Mouse (Mus musculus) splenic B cell, adult 2 months (primary cell): ENCODE measurements around the gene Slfn8.

Source experiments
- DNase-seq: peaks from one replicate; pipeline ENCODE4 v3.0.0-alpha.2; 2011; ENCODE audit warnings: low read depth, low spot score
- H3K27me3 ChIP-seq: 2 replicates; pipeline ENCODE4 v1.6.1; 2012; ENCODE audit warnings: mild to moderate bottlenecking, low read length, moderate library complexity, mixed read lengths; ENCODE audit not compliant: control insufficient read depth, poor library complexity, insufficient read depth, severe bottlenecking
- H3K36me3 ChIP-seq: 2 replicates; pipeline ENCODE4 v1.6.1; 2012; ENCODE audit warnings: mild to moderate bottlenecking, low read length, moderate library complexity, mixed read lengths; ENCODE audit not compliant: control insufficient read depth, poor library complexity, insufficient read depth, severe bottlenecking

Slfn8 gene

DNA sequence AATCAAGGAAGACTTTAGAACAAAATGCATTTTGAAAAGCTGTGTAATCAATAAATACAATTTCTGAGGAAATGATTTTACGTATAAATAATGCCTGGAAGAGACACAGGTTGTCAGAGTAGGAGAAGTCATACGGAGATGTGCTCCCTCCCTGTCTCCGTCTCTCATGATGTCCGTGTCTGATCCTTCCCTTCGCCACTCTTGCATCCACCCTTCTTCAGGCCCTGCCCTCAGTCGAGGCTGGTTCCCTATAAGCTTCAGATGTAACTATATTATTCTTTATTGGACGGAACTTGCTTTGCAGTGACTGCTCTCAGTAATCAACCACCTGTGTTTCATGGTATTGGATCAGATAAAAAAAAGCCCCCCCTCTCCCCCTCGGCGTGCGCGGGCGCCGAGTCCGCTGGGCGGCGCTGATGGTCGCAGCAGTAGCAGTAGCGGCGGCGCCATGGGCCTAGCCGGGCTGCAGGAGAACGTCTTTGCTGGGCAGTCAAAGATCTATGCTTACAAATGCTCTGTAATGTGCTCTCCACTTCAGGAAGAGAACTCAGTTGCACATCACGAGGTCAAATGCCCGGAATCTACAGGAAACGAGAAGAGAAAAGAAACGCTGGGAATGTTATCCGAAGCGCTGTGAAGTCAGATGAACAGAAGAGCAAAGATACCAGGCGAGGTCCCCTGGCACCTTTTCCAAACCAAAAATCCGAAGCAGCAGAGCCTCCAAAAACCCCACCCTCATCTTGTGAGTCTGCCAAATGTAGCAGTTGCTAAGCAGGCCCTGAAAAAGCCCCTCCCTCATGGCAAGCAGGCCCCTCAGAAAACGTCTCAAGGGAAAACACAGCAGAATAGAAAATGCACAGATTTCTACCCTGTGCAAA, 49.7 kb downstream of the Slfn8 start:
- peak; percentile 51 for DNase-seq
- H3K27me3 ChIP-seq, result no peaks in the 10 kb centered on the region; the same call in 1 of the 2 replicates
- H3K36me3 ChIP-seq, result no peaks in the 10 kb centered on the region

- peak; percentile 38 for DNase-seq
- Histone ChIP-seq H3K36me3 (0 out of 2 replicates have a peak, but pooled peaks cover 2% of the 10 kb centered on the region), H3K27me3 (no peaks in the 10 kb centered on the region)
Measured at GRCm38 (mm10) chr11:82962215-82962614, 58.4 kb downstream of the Slfn8 start.

DNA sequence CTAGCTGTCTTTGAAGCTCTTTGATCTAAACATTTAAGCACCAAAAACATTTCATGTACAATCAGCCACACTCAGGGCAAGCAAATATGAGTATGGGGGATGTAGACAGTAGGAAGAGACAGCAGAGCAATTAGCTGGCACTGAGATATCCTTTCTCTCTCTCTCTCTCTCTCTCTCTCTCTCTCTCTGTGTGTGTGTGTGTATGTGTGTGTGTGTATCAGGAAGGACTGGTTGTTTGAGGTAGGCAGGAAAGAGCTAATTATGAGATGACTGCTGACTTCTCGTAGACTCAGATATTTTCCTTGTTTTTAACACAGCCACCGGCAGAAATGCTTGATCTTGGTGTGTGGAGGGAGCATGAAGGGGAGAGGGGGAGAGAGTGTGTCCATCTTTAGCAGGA, 58.9 kb downstream of the Slfn8 start:
- DNase-seq, result no peak
- Histone ChIP-seq H3K27me3 (no peaks in the 10 kb centered on the region), H3K36me3 (peaks cover 4% of the 10 kb centered on the region; the same call in 1 of the 2 replicates)

GRCm38 (mm10) chr11:82959613-82960012, 61.0 kb downstream of the Slfn8 start:
- peak; percentile 72 for DNase-seq
- H3K36me3 ChIP-seq, result peaks cover 4% of the 10 kb centered on the region; the same call in 1 of the 2 replicates
- H3K27me3 ChIP-seq, result no peaks in the 10 kb centered on the region

DNA sequence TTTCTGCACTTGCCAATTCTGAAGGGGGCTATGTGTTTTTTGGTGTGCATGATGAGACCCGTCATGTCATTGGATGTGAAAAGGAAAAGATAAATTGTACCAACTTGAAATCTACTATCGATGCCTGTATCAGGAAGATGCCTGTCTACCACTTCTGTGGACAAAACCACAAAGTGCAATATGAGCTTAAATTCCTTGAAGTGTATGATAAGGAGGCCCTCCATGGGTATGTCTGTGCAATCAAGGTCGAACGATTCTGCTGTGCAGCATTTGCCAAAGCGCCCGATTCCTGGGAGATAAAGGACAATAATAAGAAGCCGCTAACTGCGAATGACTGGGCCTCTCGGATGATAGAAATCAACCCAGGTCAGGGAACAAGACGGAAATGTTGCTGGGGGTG, 63.7 kb downstream of the Slfn8 start:
- H3K36me3 ChIP-seq, result peaks cover 4% of the 10 kb centered on the region; the same call in 1 of the 2 replicates
- DNase-seq, result no peak
- H3K27me3 ChIP-seq, result no peaks in the 10 kb centered on the region

GRCm38 (mm10) chr11:82954631-82955030, 66.0 kb downstream of the Slfn8 start:
- Histone ChIP-seq H3K36me3 (peaks cover 3% of the 10 kb centered on the region; the same call in 1 of the 2 replicates), H3K27me3 (no peaks in the 10 kb centered on the region)
- no peak for DNase-seq

- peaks cover 3% of the 10 kb centered on the region; the same call in 1 of the 2 replicates for H3K36me3 ChIP-seq
- peak; percentile 79 for DNase-seq
- no peaks in the 10 kb centered on the region for H3K27me3 ChIP-seq
Measured at GRCm38 (mm10) chr11:82952612-82953542, 67.7 kb downstream of the Slfn8 start.
